Mouse (Mus musculus) forebrain, embryonic 11.5 days (tissue): ENCODE results near the gene Vwa8. TPM values are rescaled to one million over a fixed set of nuclear protein-coding genes. Genes with fewer than 3 reads are reported as not detected.
A peak's percentile ranks its signal among the peaks of the same experiment; 100 is the strongest.

Experiments
- ATAC-seq: fragments of 200-750 bp; cut with Nextera tagmentation; replicated peaks from 2 replicates; pipeline ENCODE4 v1.8.0; 2017; ENCODE audit warnings: moderate TSS enrichment; ENCODE audit not compliant: low FRiP score
- DNase-seq: peaks from one replicate; pipeline ENCODE4 v3.0.0-alpha.2; 2017; ENCODE audit warnings: low spot score
- H3K27ac ChIP-seq: fragments of 300-500 bp; sonication (generic); 2 replicates; pipeline ENCODE4 v1.5.1; 2014; ENCODE audit warnings: low read depth, low read length
- H3K27me3 ChIP-seq: fragments of 300-500 bp; sonication (generic); 2 replicates; pipeline ENCODE4 v1.6.1; 2014; ENCODE audit warnings: mild to moderate bottlenecking, low read length, mixed read lengths; ENCODE audit not compliant: control insufficient read depth, insufficient read depth
- H3K36me3 ChIP-seq: fragments of 300-500 bp; sonication (generic); 2 replicates; pipeline ENCODE4 v1.6.1; 2014; ENCODE audit warnings: mild to moderate bottlenecking, low read length, moderate library complexity, mixed read lengths; ENCODE audit not compliant: control insufficient read depth, insufficient read depth
- H3K4me1 ChIP-seq: fragments of 300-500 bp; sonication (generic); replicated peaks from 2 replicates; pipeline ENCODE4 v1.6.1; 2014; ENCODE audit warnings: low read length, mixed read lengths; ENCODE audit not compliant: control insufficient read depth, insufficient read depth
- H3K4me2 ChIP-seq: fragments of 300-500 bp; sonication (generic); 2 replicates; pipeline ENCODE4 v1.6.1; 2014; ENCODE audit warnings: low read depth, mild to moderate bottlenecking, low read length, moderate library complexity, mixed read lengths; ENCODE audit not compliant: severe bottlenecking
- H3K4me3 ChIP-seq: fragments of 300-500 bp; sonication (generic); 2 replicates; pipeline ENCODE4 v1.5.1; 2014; ENCODE audit warnings: low read depth, low read length
- H3K9ac ChIP-seq: fragments of 300-500 bp; sonication (generic); 2 replicates; pipeline ENCODE4 v1.6.1; 2014; ENCODE audit warnings: low read length
- H3K9me3 ChIP-seq: fragments of 300-500 bp; sonication (generic); 2 replicates; pipeline ENCODE4 v1.6.1; 2016; ENCODE audit warnings: low read length, mixed read lengths; ENCODE audit not compliant: control insufficient read depth
- WGBS: fragments of 180-500 bp; shearing (Covaris S2); extraction: QIAGEN DNeasy Blood & Tissue Kit; methylation state at CpG from one replicate; pipeline ENCODE4 v1.1.7; 2014; 5-methylcytosine and 5-hydroxymethylcytosine counted together
- polyA plus RNA-seq: library from polyadenylated mRNA; unstranded; fragments of >200 nt; fragmentation: Nextera tagmentation; extraction: Ambion mirVana; gene quantifications from 2 replicates; pipeline ENCODE4 v1.2.1, GENCODE M21; 2014

Gene Vwa8
- polyA plus RNA-seq, result 9.2 and 10.4 TPM in 2 replicates

- WGBS, result 3% methylated on average over 60 of the region's 61 CpGs
- no peaks in the 10 kb centered on the region for H3K9me3 ChIP-seq
- no peaks in the 10 kb centered on the region for H3K27me3 ChIP-seq
- H3K9ac ChIP-seq, result peak within 1 kb of the TSS; percentile 91
- peak within 1 kb of the TSS; percentile 75 for H3K4me3 ChIP-seq
- no peaks in the 10 kb centered on the region for H3K4me1 ChIP-seq
- H3K27ac ChIP-seq, result no peak within 1 kb of the TSS; the same call in 1 of the 2 replicates
- ATAC-seq (peak; percentile 92), DNase-seq (peak; percentile 91)
- no peaks in the 10 kb centered on the region for H3K36me3 ChIP-seq
- H3K4me2 ChIP-seq, result peak within 1 kb of the TSS; percentile 75
Observed at GRCm38 (mm10) chr14:78848941-78849911, at the start of gene Vwa8. Vwa8 (plus strand) TSS chr14:78849052.

GRCm38 (mm10) chr14:78802378-78802777, 46.5 kb upstream of the Vwa8 start:
- H3K4me2 ChIP-seq, result no peak overlapping the region
- H3K4me3 ChIP-seq, result no peak overlapping the region
- ATAC-seq (no peak), DNase-seq (no peak)
- WGBS, result 94% methylated on average over 2 of the region's 2 CpGs
- no peak overlapping the region for H3K27ac ChIP-seq
- H3K9me3 ChIP-seq, result no peaks in the 10 kb centered on the region
- no peaks in the 10 kb centered on the region for H3K36me3 ChIP-seq
- H3K4me1 ChIP-seq, result no peaks in the 10 kb centered on the region
- no peak overlapping the region for H3K9ac ChIP-seq
- H3K27me3 ChIP-seq, result no peaks in the 10 kb centered on the region

GRCm38 (mm10) chr14:78803924-78804323, 44.9 kb upstream of the Vwa8 start:
- 84% methylated on average over 6 of the region's 6 CpGs for WGBS
- Histone ChIP-seq H3K4me2 (no peak overlapping the region), H3K27ac (no peak overlapping the region), H3K36me3 (no peaks in the 10 kb centered on the region), H3K27me3 (no peaks in the 10 kb centered on the region), H3K4me3 (no peak overlapping the region), H3K9me3 (no peaks in the 10 kb centered on the region), H3K4me1 (no peaks in the 10 kb centered on the region), H3K9ac (no peak overlapping the region)
- DNase-seq, result no peak
- ATAC-seq, result no peak

- WGBS, result 93% methylated on average over 2 of the region's 2 CpGs
- no peak for ATAC-seq
- Histone ChIP-seq H3K27me3 (no peaks in the 10 kb centered on the region), H3K9ac (no peak overlapping the region), H3K4me1 (no peaks in the 10 kb centered on the region), H3K9me3 (no peaks in the 10 kb centered on the region), H3K4me2 (no peak overlapping the region), H3K4me3 (no peak overlapping the region), H3K27ac (no peak overlapping the region), H3K36me3 (no peaks in the 10 kb centered on the region)
- DNase-seq, result no peak
Observed at GRCm38 (mm10) chr14:78812896-78813295, 36.0 kb upstream of the Vwa8 start.

- no peak for DNase-seq
- no peaks in the 10 kb centered on the region for H3K27me3 ChIP-seq
- H3K4me3 ChIP-seq, result no peak overlapping the region
- H3K4me1 ChIP-seq, result no peaks in the 10 kb centered on the region
- no peak overlapping the region for H3K27ac ChIP-seq
- no peak for ATAC-seq
- H3K36me3 ChIP-seq, result no peaks in the 10 kb centered on the region
- no peaks in the 10 kb centered on the region for H3K9me3 ChIP-seq
- H3K9ac ChIP-seq, result no peak overlapping the region
- no peak overlapping the region for H3K4me2 ChIP-seq
- WGBS, result no CpG with 5 or more reads among the region's 3 CpGs
Observed at GRCm38 (mm10) chr14:78816411-78816810, 32.4 kb upstream of the Vwa8 start.

GRCm38 (mm10) chr14:78817651-78818050, 31.2 kb upstream of the Vwa8 start:
- 95% methylated on average over 3 of the region's 3 CpGs for WGBS
- Histone ChIP-seq H3K9ac (no peak overlapping the region), H3K27me3 (no peaks in the 10 kb centered on the region)

GRCm38 (mm10) chr14:78818406-78818805, 30.4 kb upstream of the Vwa8 start:
- no peak overlapping the region for H3K9ac ChIP-seq
- no peak for ATAC-seq
- no peak overlapping the region for H3K27ac ChIP-seq
- 80% methylated on average over 3 of the region's 3 CpGs for WGBS
- no peaks in the 10 kb centered on the region for H3K27me3 ChIP-seq
- no peak overlapping the region for H3K4me3 ChIP-seq
- no peaks in the 10 kb centered on the region for H3K9me3 ChIP-seq
- no peak overlapping the region for H3K4me2 ChIP-seq
- H3K36me3 ChIP-seq, result no peaks in the 10 kb centered on the region
- no peaks in the 10 kb centered on the region for H3K4me1 ChIP-seq
- no peak for DNase-seq

More at GRCm38 (mm10) chr14:78817651-78818050, 31.2 kb upstream of the Vwa8 start:
- no peaks in the 10 kb centered on the region for H3K36me3 ChIP-seq
- H3K9me3 ChIP-seq, result no peaks in the 10 kb centered on the region
- DNase-seq (no peak), ATAC-seq (no peak)
- no peak overlapping the region for H3K27ac ChIP-seq
- no peak overlapping the region for H3K4me3 ChIP-seq
- H3K4me2 ChIP-seq, result no peak overlapping the region
- no peaks in the 10 kb centered on the region for H3K4me1 ChIP-seq

- 86% methylated on average over 4 of the region's 4 CpGs for WGBS
- H3K27me3 ChIP-seq, result no peaks in the 10 kb centered on the region
- ATAC-seq, result no peak
Observed at GRCm38 (mm10) chr14:78824013-78824412, 24.8 kb upstream of the Vwa8 start.

More at GRCm38 (mm10) chr14:78824013-78824412, 24.8 kb upstream of the Vwa8 start:
- H3K27ac ChIP-seq, result no peak overlapping the region
- no peaks in the 10 kb centered on the region for H3K9me3 ChIP-seq
- no peak for DNase-seq
- no peaks in the 10 kb centered on the region for H3K4me1 ChIP-seq
- H3K36me3 ChIP-seq, result no peaks in the 10 kb centered on the region
- H3K9ac ChIP-seq, result no peak overlapping the region
- H3K4me3 ChIP-seq, result no peak overlapping the region
- no peak overlapping the region for H3K4me2 ChIP-seq
